Mouse (Mus musculus) central nervous system, embryonic 11.5 days (tissue): ENCODE data around the gene Gm4969. TPM values are rescaled to one million over a fixed set of nuclear protein-coding genes. Genes with fewer than 3 reads are reported as not detected.

Experiments used
- polyA plus RNA-seq: library from polyadenylated mRNA; depleted of rRNA; stranded (reverse); fragments of >200 nt; gene quantifications from 2 replicates; pipeline ENCODE4 v1.2.3, GENCODE M21; 2012; rRNA removed

Gm4969 gene
- 0.97 and 3.3 TPM in 2 replicates for polyA plus RNA-seq

DNA sequence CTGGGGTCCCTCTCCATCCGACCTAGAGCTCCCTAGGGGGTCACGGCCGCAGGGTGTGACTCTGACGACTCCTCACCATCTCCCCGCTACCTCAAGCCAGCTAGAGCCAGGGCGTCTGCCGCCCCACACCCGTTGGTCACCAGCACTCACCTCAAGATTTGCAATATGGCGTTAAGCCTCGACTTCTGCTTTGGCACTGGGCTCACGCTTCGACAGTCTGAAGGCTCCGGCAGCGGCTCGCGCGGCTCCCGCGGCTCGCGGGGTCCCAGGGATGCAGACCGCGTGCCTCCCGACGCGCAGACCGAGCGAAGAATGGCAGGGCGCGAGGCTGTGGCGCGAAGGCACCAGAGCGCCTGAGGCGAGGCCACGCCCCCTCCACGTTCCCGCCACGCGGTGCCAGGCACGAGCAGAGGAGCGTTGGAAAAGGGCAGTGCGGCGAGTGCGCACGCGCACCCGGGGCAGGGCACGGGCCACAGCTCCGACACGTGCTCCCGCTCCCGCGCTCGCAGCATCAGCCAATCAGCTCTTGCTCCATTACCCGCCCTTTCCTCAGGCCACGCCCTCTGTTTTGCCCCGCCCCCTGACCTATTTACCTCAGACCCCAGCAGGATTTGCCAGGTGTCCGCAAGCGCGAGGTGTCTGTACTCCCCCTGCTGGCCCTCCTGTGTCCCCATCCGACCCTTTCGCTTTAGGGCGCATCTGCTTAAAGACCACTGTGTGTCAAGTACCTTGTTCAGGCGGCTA, at the start of gene Gm4969:
Gene Gm4969, minus strand, starts transcription at position 341 of the 744 bp plus-strand sequence.

DNA sequence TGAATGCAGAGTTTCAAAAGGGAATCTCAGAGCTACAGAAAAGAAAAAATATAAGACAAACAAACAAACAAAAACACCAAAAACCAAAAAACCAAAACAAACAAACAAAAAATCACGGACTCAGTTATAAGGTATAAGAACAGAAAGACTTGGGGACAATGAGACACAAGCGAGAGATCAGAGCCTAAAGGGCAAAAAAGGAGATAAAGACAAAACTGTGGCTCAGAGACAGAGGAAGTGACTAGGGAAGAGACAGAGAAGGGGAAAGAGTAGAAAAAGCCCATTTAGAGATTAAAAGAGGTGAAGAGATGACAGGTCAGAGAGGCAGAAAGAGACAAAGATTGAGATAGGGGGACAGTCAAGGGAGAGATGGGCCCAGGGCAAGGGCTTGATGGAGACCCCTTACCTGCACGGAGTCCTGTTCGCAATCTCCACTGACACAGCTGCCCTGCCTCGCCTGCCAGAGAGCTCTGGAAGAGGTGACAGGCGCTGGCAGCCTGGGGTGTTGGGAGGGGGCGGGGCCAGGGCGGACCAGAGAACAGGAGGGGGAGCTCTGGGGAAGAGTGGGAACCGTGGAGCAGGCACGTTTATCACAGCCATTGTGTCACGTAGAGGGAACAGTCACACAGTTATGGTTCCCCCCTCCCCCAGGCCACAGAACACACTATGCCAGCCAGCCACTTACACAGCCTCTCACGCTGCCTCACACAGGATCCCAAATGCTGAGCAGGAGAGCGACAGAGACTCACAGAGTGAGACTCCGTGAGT, 47.7 kb upstream of the Gm4969 start, which contains the start of gene Gipr:
Gene Gipr, minus strand, starts transcription at position 472 of the 768 bp plus-strand sequence.

DNA sequence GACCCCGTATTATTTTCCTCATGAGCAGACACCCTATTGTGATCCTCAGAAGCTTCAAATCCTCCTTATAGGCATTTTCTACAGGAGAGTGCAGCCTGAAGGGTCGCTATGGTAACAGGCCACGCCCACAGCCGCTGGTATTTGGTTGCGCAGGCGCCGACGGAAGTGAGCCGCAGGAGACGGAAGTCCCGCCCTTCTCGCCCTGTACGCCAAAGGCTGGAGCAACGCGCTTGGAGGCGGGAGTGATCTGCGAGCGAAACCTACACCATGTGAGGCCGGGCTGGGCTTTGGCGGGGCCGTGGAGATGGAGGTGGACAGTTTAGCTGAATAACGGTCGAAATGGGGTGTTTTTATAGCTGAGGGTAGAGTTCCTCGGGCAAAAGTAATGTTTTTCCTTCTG, 31.5 kb upstream of the Gm4969 start, which contains the start of gene Snrpd2:
Gene Snrpd2, plus strand, starts transcription at position 97 of the 400 bp plus-strand sequence.

DNA sequence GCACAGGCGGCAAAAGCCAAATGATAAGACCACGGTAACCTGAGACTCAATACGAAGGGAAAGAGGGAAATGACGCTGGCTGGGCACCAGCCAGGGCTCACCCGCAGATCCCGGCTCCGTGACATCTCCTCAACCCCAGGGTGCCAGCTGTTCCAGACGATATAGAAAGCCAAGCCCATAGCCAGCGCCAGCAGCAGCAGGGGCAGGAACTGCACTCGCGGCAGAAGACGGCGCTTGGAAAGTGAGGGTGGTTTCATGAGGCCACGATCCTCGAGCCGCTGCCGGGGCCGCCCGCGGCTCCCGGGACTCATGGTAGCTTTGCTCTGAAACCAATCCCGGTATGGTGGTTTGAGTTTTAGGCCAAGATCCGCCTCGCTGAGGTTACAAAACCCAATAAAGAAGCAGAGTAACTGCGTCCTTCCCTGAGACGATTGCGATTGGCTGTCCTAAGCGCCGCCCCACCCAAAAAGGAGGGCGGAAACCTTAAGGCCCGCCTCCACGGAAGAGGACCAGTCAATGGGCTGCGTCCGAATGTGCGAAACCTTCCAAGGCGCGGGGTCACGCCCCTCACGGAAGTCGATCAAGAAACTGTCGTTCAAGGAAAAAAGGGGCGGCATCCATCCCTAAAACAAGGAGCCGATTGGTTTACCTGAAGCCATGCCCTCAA, 30.8 kb upstream of the Gm4969 start, which contains the start of gene Qpctl:
Gene Qpctl, minus strand, starts transcription at position 417 of the 667 bp plus-strand sequence.

DNA sequence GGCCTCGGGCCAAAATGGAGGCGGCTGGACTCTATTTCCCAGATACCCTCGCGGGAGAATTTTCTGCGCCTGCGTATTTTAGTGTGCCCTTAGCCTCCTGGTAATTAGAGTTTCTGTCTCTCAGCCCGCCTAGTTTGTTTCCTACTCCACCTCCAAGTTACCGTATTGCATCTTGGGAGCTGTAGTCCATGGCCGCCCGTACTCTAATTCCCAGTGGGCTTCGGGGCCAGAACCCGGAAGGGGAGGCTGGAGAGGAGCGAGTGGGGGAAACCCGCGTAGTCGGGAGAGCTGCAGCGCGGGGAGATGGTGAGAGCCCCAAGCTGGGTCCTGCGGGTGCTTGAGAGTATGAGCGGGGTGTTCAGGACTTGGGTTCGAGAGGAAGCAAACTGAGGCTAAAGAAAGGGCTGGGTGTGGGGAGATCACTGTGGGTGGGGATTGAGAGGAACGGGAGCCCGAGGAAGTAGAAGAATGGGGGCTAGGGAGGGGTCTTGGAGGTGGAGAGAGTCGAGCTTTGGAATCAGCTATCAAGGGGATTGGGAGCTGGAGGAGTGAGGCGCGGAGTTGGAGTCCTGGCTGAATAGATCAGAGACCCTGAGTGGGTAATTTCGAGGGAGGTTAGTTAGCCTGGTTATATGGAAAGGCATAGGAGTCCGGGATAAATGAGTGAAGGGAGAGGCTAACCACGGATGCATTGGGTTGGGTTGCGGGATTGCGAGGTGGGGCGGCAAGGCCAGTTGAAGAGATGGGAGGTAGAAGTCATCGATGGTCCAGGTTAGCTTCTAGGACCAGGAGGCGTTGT, 1.7 kb upstream of the Gm4969 start, which contains the start of gene Fbxo46:
Gene Fbxo46, plus strand, starts transcription at position 229 of the 799 bp plus-strand sequence.

DNA sequence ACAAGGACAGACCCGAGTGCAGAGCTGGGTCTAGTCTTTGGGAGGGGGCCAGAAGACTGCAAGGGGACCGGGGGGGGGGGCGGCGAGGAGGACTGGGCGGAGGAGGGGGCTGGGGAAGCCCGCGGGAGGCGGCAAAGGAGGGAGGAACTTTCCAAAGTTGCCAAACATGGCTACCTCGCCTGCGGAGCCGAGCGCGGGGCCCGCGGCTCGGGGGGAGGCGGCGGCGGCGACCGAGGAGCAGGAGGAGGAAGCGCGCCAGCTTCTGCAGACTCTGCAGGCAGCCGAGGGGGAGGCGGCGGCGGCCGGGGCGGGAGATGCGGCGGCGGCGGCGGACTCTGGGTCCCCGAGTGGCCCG, 23.7 kb downstream of the Gm4969 start, which contains the start of gene Six5:
Gene Six5, plus strand, starts transcription at position 124 of the 355 bp plus-strand sequence.

DNA sequence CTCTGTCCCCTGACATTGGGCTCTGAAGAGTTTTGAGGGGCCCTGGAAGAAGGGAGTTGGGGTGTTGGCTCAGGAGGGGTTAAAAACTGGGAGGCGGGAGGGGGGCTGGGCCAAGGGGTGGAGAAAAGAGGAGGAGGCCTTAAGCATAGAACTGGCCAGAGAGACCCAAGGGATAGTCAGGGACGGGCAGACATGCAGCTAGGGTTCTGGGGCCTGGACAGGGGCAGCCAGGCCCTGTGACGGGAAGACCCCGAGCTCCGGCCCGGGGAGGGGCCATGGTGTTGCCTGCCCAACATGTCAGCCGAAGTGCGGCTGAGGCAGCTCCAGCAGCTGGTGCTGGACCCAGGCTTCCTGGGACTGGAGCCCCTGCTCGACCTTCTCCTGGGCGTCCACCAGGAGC, 34.5 kb downstream of the Gm4969 start, which contains the start of gene Dmpk:
Gene Dmpk, plus strand, starts transcription at position 149 of the 400 bp plus-strand sequence.

DNA sequence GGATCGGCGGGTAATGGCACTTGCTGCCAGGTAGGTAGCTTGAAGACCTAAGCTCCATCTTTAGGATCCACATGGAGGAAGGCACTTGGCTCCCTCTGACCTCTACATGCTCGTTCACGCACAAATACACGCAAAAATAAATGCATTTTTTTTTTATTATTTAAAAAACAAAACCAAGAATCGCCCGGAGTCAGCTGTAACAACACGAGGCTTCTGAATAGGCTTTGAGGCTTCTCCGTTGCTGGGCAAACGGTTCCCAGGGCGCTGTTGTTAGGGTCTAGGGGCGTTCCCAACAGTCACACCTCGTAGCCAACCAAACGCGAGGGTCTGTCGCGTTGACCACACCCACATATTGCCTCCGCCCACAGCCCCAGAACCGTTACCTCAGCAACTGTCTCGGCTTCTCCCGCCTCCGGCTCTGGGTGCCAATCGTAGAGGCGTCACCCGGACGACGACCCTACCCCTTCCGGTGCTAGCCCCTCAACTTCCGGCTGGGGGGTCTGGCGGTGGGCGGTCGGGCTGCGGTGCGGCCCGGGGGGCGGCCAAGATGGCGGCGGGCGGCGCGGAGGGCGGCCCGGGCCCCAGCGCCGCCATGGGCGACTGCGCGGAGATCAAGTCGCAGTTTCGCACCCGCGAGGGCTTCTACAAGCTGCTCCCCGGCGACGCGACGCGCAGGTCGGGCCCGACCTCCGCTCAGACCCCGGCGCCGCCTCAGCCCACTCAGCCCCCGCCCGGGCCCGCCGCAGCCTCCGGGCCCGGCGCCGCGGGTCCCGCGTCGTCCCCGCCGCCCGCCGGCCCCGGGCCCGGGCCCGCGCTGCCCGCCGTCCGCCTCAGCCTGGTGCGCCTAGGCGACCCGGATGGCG, 42.2 kb downstream of the Gm4969 start, which contains the start of gene Dmwd:
Gene Dmwd, plus strand, starts transcription at position 505 of the 863 bp plus-strand sequence.

DNA sequence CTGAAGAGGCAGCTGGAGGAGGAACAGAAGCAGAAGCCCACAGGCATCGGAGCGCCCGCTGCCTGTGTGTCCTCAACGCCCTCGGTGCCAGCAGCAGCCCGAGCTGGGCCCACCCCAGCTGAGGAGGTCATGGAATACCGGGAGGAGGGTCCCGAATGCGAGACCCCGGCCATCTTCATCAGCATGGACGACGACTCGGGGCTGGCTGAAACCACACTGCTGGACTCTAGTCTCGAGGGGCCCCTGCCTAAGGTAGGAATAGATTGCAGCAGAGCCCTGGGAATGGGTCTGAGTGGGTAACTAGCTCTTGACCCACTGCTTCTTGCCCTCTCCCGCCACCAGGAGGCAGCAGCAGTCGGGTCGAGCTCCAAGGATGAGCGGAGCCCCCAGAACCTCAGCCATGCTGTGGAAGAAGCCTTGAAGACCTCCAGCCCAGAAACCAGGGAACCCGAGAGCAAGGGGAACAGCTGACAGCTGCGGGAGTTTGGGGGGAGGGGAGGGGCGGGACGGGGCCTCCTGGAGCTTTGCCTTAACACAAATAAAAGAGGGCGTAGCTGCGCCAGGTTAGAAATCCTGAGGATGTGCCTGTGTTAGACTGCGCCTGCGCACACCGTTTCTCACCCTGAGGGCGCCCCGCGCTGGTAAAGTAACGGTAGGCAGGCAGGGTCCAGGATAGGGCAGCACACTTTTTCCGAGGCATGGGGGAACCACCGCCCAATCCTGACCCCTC, 64.0 kb downstream of the Gm4969 start, which contains the start of gene Rsph6a:
Gene Rsph6a, plus strand, starts transcription at position 644 of the 730 bp plus-strand sequence.

Other genes starting within 250 kb of the Gm4969 start
- 0.67 and 1.1 TPM in 2 replicates for gene Pglyrp1, start 247.0 kb downstream of the Gm4969 start, polyA plus RNA-seq
- gene Ccdc61, start 208.0 kb downstream of the Gm4969 start, polyA plus RNA-seq, result 39.2 and 123 TPM in 2 replicates
- 15.5 and 23.3 TPM in 2 replicates for gene Nova2, start 192.5 kb downstream of the Gm4969 start, polyA plus RNA-seq
- 0.32 and 0.84 TPM in 2 replicates for gene Nanos2, start 131.0 kb downstream of the Gm4969 start, polyA plus RNA-seq
- 7.1 and 7.9 TPM in 2 replicates for gene Mypop, start 127.1 kb downstream of the Gm4969 start, polyA plus RNA-seq
- 31.9 and 58.6 TPM in 2 replicates for gene Irf2bp1, start 114.3 kb downstream of the Gm4969 start, polyA plus RNA-seq
- gene Foxa3, start 94.8 kb downstream of the Gm4969 start, polyA plus RNA-seq, result 0.57 and 0.67 TPM in 2 replicates
- 84.7 and 90.8 TPM in 2 replicates for gene Sympk, start 94.0 kb downstream of the Gm4969 start, polyA plus RNA-seq
- 0.02 and 0.11 TPM in 2 replicates for gene Rsph6a, start 63.7 kb downstream of the Gm4969 start, polyA plus RNA-seq
- gene Dmwd, start 42.1 kb downstream of the Gm4969 start, polyA plus RNA-seq, result 85.3 and 111 TPM in 2 replicates
- gene Dmpk, start 34.5 kb downstream of the Gm4969 start, polyA plus RNA-seq, result 67.7 and 68.8 TPM in 2 replicates
- gene Six5, start 23.8 kb downstream of the Gm4969 start, polyA plus RNA-seq, result 35.0 and 44.6 TPM in 2 replicates
- gene Fbxo46, start 1.5 kb upstream of the Gm4969 start, polyA plus RNA-seq, result 10.6 and 11.1 TPM in 2 replicates
- gene Qpctl, start 30.9 kb upstream of the Gm4969 start, polyA plus RNA-seq, result 9.8 and 13.3 TPM in 2 replicates
- 200 and 212 TPM in 2 replicates for gene Snrpd2, start 31.4 kb upstream of the Gm4969 start, polyA plus RNA-seq
- gene Gipr, start 47.8 kb upstream of the Gm4969 start, polyA plus RNA-seq, result 2.4 and 3.1 TPM in 2 replicates
- 26.1 and 34.5 TPM in 2 replicates for gene Eml2, start 58.1 kb upstream of the Gm4969 start, polyA plus RNA-seq
- gene Gpr4, start 94.2 kb upstream of the Gm4969 start, polyA plus RNA-seq, result 1.6 and 4.5 TPM in 2 replicates
- 24.3 and 29.1 TPM in 2 replicates for gene Opa3, start 110.0 kb upstream of the Gm4969 start, polyA plus RNA-seq
- 67.2 and 70.5 TPM in 2 replicates for gene Vasp, start 153.4 kb upstream of the Gm4969 start, polyA plus RNA-seq
- gene Ppm1n, start 161.7 kb upstream of the Gm4969 start, polyA plus RNA-seq, result 0.10 and 0.32 TPM in 2 replicates
- 46.8 and 47.1 TPM in 2 replicates for gene Rtn2, start 164.3 kb upstream of the Gm4969 start, polyA plus RNA-seq
- gene Fosb, start 191.7 kb upstream of the Gm4969 start, polyA plus RNA-seq, result 0.06 and 0.07 TPM in 2 replicates
- gene Ercc1, start 226.4 kb upstream of the Gm4969 start, polyA plus RNA-seq, result 63.7 and 67.6 TPM in 2 replicates
- 13.1 and 16.6 TPM in 2 replicates for gene Cd3eap, start 241.1 kb upstream of the Gm4969 start, polyA plus RNA-seq
- 11.1 and 11.8 TPM in 2 replicates for gene Ppp1r13l, start 241.4 kb upstream of the Gm4969 start, polyA plus RNA-seq